ENCODE assay signal across 10 mouse cellular contexts in the genomic region with DNA sequence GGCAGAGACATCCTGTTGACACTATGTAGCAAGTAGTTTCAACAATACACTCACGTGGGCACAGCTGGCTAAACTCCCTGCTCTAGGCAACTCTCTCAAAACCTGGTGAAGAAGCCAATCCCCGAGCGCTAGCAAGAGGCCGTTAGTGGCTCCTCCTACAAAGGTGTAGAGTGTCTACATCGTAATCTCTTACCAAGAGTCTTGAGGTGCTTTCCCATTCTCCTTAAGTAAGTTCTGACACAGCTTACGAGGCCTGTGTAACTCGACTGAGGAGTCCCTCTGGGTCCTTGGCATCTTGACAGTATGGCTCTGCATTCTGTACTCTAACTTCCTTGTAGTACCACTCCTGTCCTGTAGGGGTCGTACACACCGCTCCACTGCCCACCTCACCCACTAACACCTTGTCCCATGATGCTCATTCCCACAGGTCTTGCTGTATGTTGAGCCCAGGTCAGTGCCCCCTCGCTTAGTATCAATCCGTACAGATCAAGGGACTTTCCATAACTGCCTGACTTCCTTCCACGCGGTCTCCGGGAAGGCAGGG.
A peak's percentile ranks its signal among the peaks of the same experiment; 100 is the strongest.
DNase-seq lines count a peak whose midpoint lies in the region; ATAC-seq and TF ChIP-seq lines count a peak whose summit lies in the region.
"Had no signal": no experiment of that assay in that cellular context is flagged by ENCODE, and none has a peak within 500 bp of the region (broad histone marks: within the 10 kb centered on the region; RNA-seq: fewer than 3 reads in every experiment).

No protein-coding gene starts in this region.

- H3K36me3 ChIP-seq in kidney, adult 2 months (ENCODE audit: control insufficient read depth, insufficient read depth, low read length) = no peaks in the 10 kb centered on the region
- no peaks in the 10 kb centered on the region for H3K36me3 ChIP-seq in E14TG2a.4 (ENCODE audit: insufficient read depth, low read length)

- WGBS in kidney, adult 2 months = 68% methylated on average over 14 of the region's 14 CpGs

- H3K9me3 ChIP-seq in E14TG2a.4 (ENCODE audit: low read length) = no peaks in the 10 kb centered on the region

- no peaks in the 10 kb centered on the region for H3K27me3 ChIP-seq in kidney, adult 2 months (replicated peaks; ENCODE audit: control insufficient read depth, insufficient read depth, low read length)
- peaks cover 19% of the 10 kb centered on the region for H3K27me3 ChIP-seq in E14TG2a.4 (ENCODE audit: insufficient read depth, low read length)

- peak; percentile 30; the same call in 1 of the 2 replicates for ATAC-seq in granulocyte monocyte progenitor cell, adult 5-6 weeks (replicated peaks; ENCODE audit: poor library complexity, severe bottlenecking)

- no peak overlapping the region for H3K27ac ChIP-seq in kidney, adult 2 months (ENCODE audit: insufficient read depth, low read depth, low read length)

- peaks cover 7% of the 10 kb centered on the region for H3K4me1 ChIP-seq in kidney, adult 2 months (ENCODE audit: control insufficient read depth, insufficient read depth, low read length)
- peaks cover 49% of the 10 kb centered on the region for H3K4me1 ChIP-seq in E14TG2a.4 (replicated peaks; ENCODE audit: low read depth, low read length)

- no peak overlapping the region for H3K4me3 ChIP-seq in kidney, adult 2 months (ENCODE audit: insufficient read depth, low read depth, low read length)
- no peak overlapping the region for H3K4me3 ChIP-seq in E14TG2a.4 (replicated peaks; ENCODE audit: low read length)

- DNase-seq in kidney, adult 2 months = no peak
- DNase-seq in kidney, adult 11 months = no peak
- DNase-seq in lung, postnatal 4 days = peak; percentile 38 to 62
- DNase-seq in urinary bladder, postnatal 4 days (ENCODE audit: low spot score in 2 of 2) = no peak
- no peak for DNase-seq in urinary bladder, postnatal 10 days (ENCODE audit: low spot score)
- DNase-seq in neural tube, embryonic 10.5 days (ENCODE audit: extremely low spot score, low spot score) = no peak
- DNase-seq: cerebellum, adult 8-10 months; kidney, postnatal 25 days had no signal

- no peak for TF ChIP-seq POLR2A in kidney, adult 2 months (IDR thresholded peaks at IDR 0.05; ENCODE audit: low read depth, low read length)

- peak; percentile 47 for TF ChIP-seq CTCF in kidney, adult 2 months (conservative IDR thresholded peaks at IDR 0.05; ENCODE audit: insufficient read depth, insufficient read length, low read depth, low read length)
- TF ChIP-seq CTCF in E14TG2a.4 (conservative IDR thresholded peaks at IDR 0.05; ENCODE audit: low read length) = peak; percentile 82

Comparison
In these comparisons a context has a peak if more than half of its experiments do, and no peak if none do; other contexts are left out.
1. DNase-seq: peak in lung, postnatal 4 days (2 of 2); none in kidney, adult 2 months (single experiment), kidney, adult 11 months (single experiment), urinary bladder, postnatal 4 days (0 of 2), urinary bladder, postnatal 10 days (single experiment) and neural tube, embryonic 10.5 days (single experiment).